Mouse (Mus musculus): Measurements from ENCODE around the gene Naa35. TPM values are rescaled to one million over a fixed set of nuclear protein-coding genes. Genes with fewer than 3 reads are reported as not detected.

Naa35 gene
- polyA plus RNA-seq (2014; fragmentation: Illumina TruSeq; extraction: RNeasy Lipid Tissue Mini Kit (QIAGEN cat#74804); ENCODE audit: low read depth, low replicate concordance): 118 TPM

GRCm38 (mm10) chr13:59584947-59585647 lies at the start of gene Naa35, which contains the start of gene Agtpbp1:
Gene Naa35 (plus strand): TSS chr13:59585259.
Gene Agtpbp1 (minus strand): TSS chr13:59585227.

GRCm38 (mm10) chr13:59675151-59676011 lies 90.3 kb downstream of the Naa35 start, which contains the start of gene Golm1:
Gene Golm1 (minus strand): TSS chr13:59675811.

Other genes with a start within 250 kb of the Naa35 start
- gene Agtpbp1, start within 50 bp of the Naa35 start, polyA plus RNA-seq (2014; fragmentation: Illumina TruSeq; extraction: RNeasy Lipid Tissue Mini Kit (QIAGEN cat#74804); ENCODE audit: low read depth, low replicate concordance): 51.1 TPM
- gene Golm1, start 90.6 kb downstream of the Naa35 start, polyA plus RNA-seq (2014; fragmentation: Illumina TruSeq; extraction: RNeasy Lipid Tissue Mini Kit (QIAGEN cat#74804); ENCODE audit: low read depth, low replicate concordance): 9.6 TPM
- not detected for gene 4921517D22Rik, start 108.8 kb downstream of the Naa35 start, polyA plus RNA-seq (2014; fragmentation: Illumina TruSeq; extraction: RNeasy Lipid Tissue Mini Kit (QIAGEN cat#74804); ENCODE audit: low read depth, low replicate concordance)
- gene Spata31d1a, start 125.1 kb downstream of the Naa35 start, polyA plus RNA-seq (2014; fragmentation: Illumina TruSeq; extraction: RNeasy Lipid Tissue Mini Kit (QIAGEN cat#74804); ENCODE audit: low read depth, low replicate concordance): not detected
- gene Spata31d1b, start 127.0 kb downstream of the Naa35 start, polyA plus RNA-seq (2014; fragmentation: Illumina TruSeq; extraction: RNeasy Lipid Tissue Mini Kit (QIAGEN cat#74804); ENCODE audit: low read depth, low replicate concordance): not detected
- gene Spata31d1d, start 146.5 kb downstream of the Naa35 start, polyA plus RNA-seq (2014; fragmentation: Illumina TruSeq; extraction: RNeasy Lipid Tissue Mini Kit (QIAGEN cat#74804); ENCODE audit: low read depth, low replicate concordance): not detected
- gene 1700014D04Rik, start 161.5 kb downstream of the Naa35 start, polyA plus RNA-seq (2014; fragmentation: Illumina TruSeq; extraction: RNeasy Lipid Tissue Mini Kit (QIAGEN cat#74804); ENCODE audit: low read depth, low replicate concordance): not detected
- 138 TPM for gene Isca1, start 184.6 kb downstream of the Naa35 start, polyA plus RNA-seq (2014; fragmentation: Illumina TruSeq; extraction: RNeasy Lipid Tissue Mini Kit (QIAGEN cat#74804); ENCODE audit: low read depth, low replicate concordance)
- gene Gm49354, start 197.0 kb downstream of the Naa35 start, polyA plus RNA-seq (2014; fragmentation: Illumina TruSeq; extraction: RNeasy Lipid Tissue Mini Kit (QIAGEN cat#74804); ENCODE audit: low read depth, low replicate concordance): not detected
- gene Tut7, start 237.9 kb downstream of the Naa35 start, polyA plus RNA-seq (2014; fragmentation: Illumina TruSeq; extraction: RNeasy Lipid Tissue Mini Kit (QIAGEN cat#74804); ENCODE audit: low read depth, low replicate concordance): 101 TPM